In the genomic region with DNA sequence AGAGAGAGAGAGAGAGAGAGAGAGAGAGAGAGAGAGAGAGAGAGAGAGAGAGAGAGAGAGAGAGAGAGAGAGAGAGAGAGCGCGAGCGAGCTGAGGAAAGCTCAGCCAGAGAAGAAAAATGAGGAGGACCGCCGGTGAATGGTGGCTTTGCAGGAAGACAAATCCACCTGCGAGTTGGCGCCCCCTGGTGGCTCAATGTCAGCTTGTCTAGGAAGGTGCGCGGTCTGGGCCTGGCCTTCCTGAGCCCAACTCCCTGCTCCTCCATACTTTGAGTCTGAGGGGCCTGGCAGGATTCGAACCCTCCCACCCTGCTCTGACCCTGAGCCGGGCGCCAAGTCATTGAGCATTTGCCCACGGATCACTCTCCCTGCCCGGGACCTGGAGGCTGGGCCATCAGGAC, we compare ENCODE assay signal across 7 mouse cellular contexts. TPM values are rescaled to one million over a fixed set of nuclear protein-coding genes. Genes with fewer than 3 reads are reported as not detected.
DNase-seq lines count a peak whose midpoint lies in the region; ATAC-seq lines count a peak whose summit lies in the region.

No protein-coding gene starts in this region.

- ATAC-seq in embryonic facial prominence, embryonic 12.5 days (ENCODE audit: insufficient number of reproducible peaks, insufficient read depth, low FRiP score, low TSS enrichment): no peak
- ATAC-seq in limb, embryonic 12.5 days (ENCODE audit: insufficient number of reproducible peaks, insufficient read depth, low FRiP score, low TSS enrichment, low read depth): 0 out of 2 replicates have a peak, but pooled peaks have one; percentile 22
- ATAC-seq in midbrain, embryonic 15.5 days (replicated peaks): peak; percentile 51; the same call in 1 of the 2 replicates

- H3K9ac ChIP-seq in embryonic facial prominence, embryonic 12.5 days: no peak overlapping the region
- H3K9ac ChIP-seq in limb, embryonic 12.5 days (replicated peaks): no peak overlapping the region
- no peak overlapping the region for H3K9ac ChIP-seq in midbrain, embryonic 15.5 days

- H3K4me2 ChIP-seq in embryonic facial prominence, embryonic 12.5 days (replicated peaks): peak overlapping the region; percentile 36
- peak overlapping the region; percentile 40 for H3K4me2 ChIP-seq in limb, embryonic 12.5 days
- peak overlapping the region; percentile 54 for H3K4me2 ChIP-seq in midbrain, embryonic 15.5 days

- no peaks in the 10 kb centered on the region for H3K9me3 ChIP-seq in embryonic facial prominence, embryonic 12.5 days
- no peaks in the 10 kb centered on the region for H3K9me3 ChIP-seq in limb, embryonic 12.5 days
- H3K9me3 ChIP-seq in midbrain, embryonic 15.5 days: no peaks in the 10 kb centered on the region

- no peak overlapping the region for H3K27ac ChIP-seq in embryonic facial prominence, embryonic 12.5 days
- H3K27ac ChIP-seq in limb, embryonic 12.5 days: no peak overlapping the region
- peak overlapping the region; percentile 81; the same call in 1 of the 2 replicates for H3K27ac ChIP-seq in midbrain, embryonic 15.5 days

- 8% methylated on average over 14 of the region's 14 CpGs for whole genome bisulfite sequencing in embryonic facial prominence, embryonic 12.5 days
- 5% methylated on average over 14 of the region's 14 CpGs for WGBS in limb, embryonic 12.5 days
- WGBS in midbrain, embryonic 15.5 days: 7% methylated on average over 14 of the region's 14 CpGs

- H3K4me1 ChIP-seq in embryonic facial prominence, embryonic 12.5 days: peaks cover 18% of the 10 kb centered on the region; the same call in 1 of the 2 replicates
- peaks cover 12% of the 10 kb centered on the region for H3K4me1 ChIP-seq in limb, embryonic 12.5 days (replicated peaks)
- H3K4me1 ChIP-seq in midbrain, embryonic 15.5 days: peaks cover 29% of the 10 kb centered on the region

- H3K4me3 ChIP-seq in embryonic facial prominence, embryonic 12.5 days: peak overlapping the region; percentile 18; the same call in 1 of the 2 replicates
- H3K4me3 ChIP-seq in limb, embryonic 12.5 days (replicated peaks): peak overlapping the region; percentile 28
- H3K4me3 ChIP-seq in midbrain, embryonic 15.5 days: 0 out of 2 replicates have a peak overlapping the region, but pooled peaks have one; percentile 9

- DNase-seq in adrenal gland, postnatal 25 days: peak; percentile 96
- DNase-seq in heart, adult 18-20 months: peak; percentile 76 to 94
- peak; percentile 65 to 89 for DNase-seq in kidney, adult 8-10 months
- peak; percentile 77 to 91 for DNase-seq in spleen, postnatal 10 days (ENCODE audit: low spot score in 2 of 2)

- H3K27me3 ChIP-seq in embryonic facial prominence, embryonic 12.5 days: peaks cover 83% of the 10 kb centered on the region
- peaks cover 93% of the 10 kb centered on the region for H3K27me3 ChIP-seq in limb, embryonic 12.5 days
- H3K27me3 ChIP-seq in midbrain, embryonic 15.5 days (replicated peaks): peaks cover 15% of the 10 kb centered on the region

- no peaks in the 10 kb centered on the region for H3K36me3 ChIP-seq in embryonic facial prominence, embryonic 12.5 days
- H3K36me3 ChIP-seq in limb, embryonic 12.5 days: no peaks in the 10 kb centered on the region
- H3K36me3 ChIP-seq in midbrain, embryonic 15.5 days (replicated peaks): no peaks in the 10 kb centered on the region

RNA-seq across cellular contexts. Expression of a gene that starts 9.2 kb away (rescaled TPM):
- not detected in 2 replicates for total RNA-seq in adrenal gland, postnatal 25 days (2021)
- polyA plus RNA-seq in embryonic facial prominence, embryonic 12.5 days (2016; fragmentation: Nextera tagmentation; extraction: Ambion mirVana): 0.96 and 1.9 TPM in 2 replicates
- not detected for total RNA-seq in heart, adult 18-20 months (2021)
- not detected in 2 replicates for polyA plus RNA-seq in limb, embryonic 12.5 days (2016; fragmentation: Nextera tagmentation; extraction: Ambion mirVana)
- polyA plus RNA-seq in midbrain, embryonic 15.5 days (2015; fragmentation: Nextera tagmentation; extraction: Ambion mirVana): 36.8 and 41.5 TPM in 2 replicates

RNA-seq across cellular contexts. Expression of a gene that starts 31.9 kb away (rescaled TPM):
- total RNA-seq in adrenal gland, postnatal 25 days (2021): 65.0 and 99.0 TPM in 2 replicates
- 3.5 and 4.4 TPM in 2 replicates for polyA plus RNA-seq in embryonic facial prominence, embryonic 12.5 days (2016; fragmentation: Nextera tagmentation; extraction: Ambion mirVana)
- total RNA-seq in heart, adult 18-20 months (2021): 1 to 10 TPM; 6.8 to 9.4 TPM
- 3.6 and 4.2 TPM in 2 replicates for polyA plus RNA-seq in limb, embryonic 12.5 days (2016; fragmentation: Nextera tagmentation; extraction: Ambion mirVana)
- 5.6 and 6.0 TPM in 2 replicates for polyA plus RNA-seq in midbrain, embryonic 15.5 days (2015; fragmentation: Nextera tagmentation; extraction: Ambion mirVana)

RNA-seq across cellular contexts. Expression of a gene that starts 35.6 kb away (rescaled TPM):
- 2.9 TPM in 1 of 2 replicates, not detected in the other for total RNA-seq in adrenal gland, postnatal 25 days (2021)
- not detected in 2 replicates for polyA plus RNA-seq in embryonic facial prominence, embryonic 12.5 days (2016; fragmentation: Nextera tagmentation; extraction: Ambion mirVana)
- total RNA-seq in heart, adult 18-20 months (2021): 1 to 10 TPM in 1 of 2 experiments, under 1 TPM in 1; 0.87 to 2.4 TPM
- polyA plus RNA-seq in limb, embryonic 12.5 days (2016; fragmentation: Nextera tagmentation; extraction: Ambion mirVana): not detected in 2 replicates
- 0.36 TPM in 1 of 2 replicates, not detected in the other for polyA plus RNA-seq in midbrain, embryonic 15.5 days (2015; fragmentation: Nextera tagmentation; extraction: Ambion mirVana)

Comparison
In these comparisons a context has a peak if more than half of its experiments do, and no peak if none do; other contexts are left out.
1. RNA of a gene that starts 9.2 kb away (polyA plus RNA-seq): 36.8 to 41.5 TPM in midbrain, embryonic 15.5 days; 0.96 to 1.9 TPM in embryonic facial prominence, embryonic 12.5 days and not detected in limb, embryonic 12.5 days; every median in the first group is over 10 times any median in the second.
2. Peak in every context shown above with its lines, with median percentiles within 50 percentile points of each other: DNase-seq, H3K4me2 ChIP-seq and H3K4me3 ChIP-seq.